Mouse (Mus musculus) MEL (cell line): ENCODE measurements around the gene Ccdc91. TPM values are rescaled to one million over a fixed set of nuclear protein-coding genes. Genes with fewer than 3 reads are reported as not detected.

Experiments used
- DNase-seq: peaks from one replicate; pipeline ENCODE4 v3.0.0; 2011; ENCODE audit warnings: low read depth, low spot score
- H3K27ac ChIP-seq: 2 replicates; pipeline ENCODE4 v1.5.1; 2012; ENCODE audit warnings: low read depth, mild to moderate bottlenecking, control low read depth, low read length, moderate library complexity; ENCODE audit not compliant: control insufficient read depth
- H3K27me3 ChIP-seq, 2 experiments: fragments of 150-350 bp in 1 of 2; sonication (generic) in 1 of 2; 2 replicates each; pipeline ENCODE4 v1.6.1; 2012; ENCODE audit warnings: low read length in 2 of 2, mild to moderate bottlenecking in 2 of 2, improper control_type of control experiment in 1 of 2, moderate library complexity in 1 of 2; ENCODE audit not compliant: insufficient read depth in 2 of 2, control insufficient read depth in 1 of 2
- H3K36me3 ChIP-seq, 2 experiments: 2 replicates each; pipeline ENCODE4 v1.6.1; 2012 to 2014; ENCODE audit warnings: low read length in 2 of 2, improper control_type of control experiment in 1 of 2, inconsistent platforms in 1 of 2, mild to moderate bottlenecking in 1 of 2; ENCODE audit not compliant: insufficient read depth in 2 of 2, control insufficient read depth in 1 of 2
- H3K4me1 ChIP-seq, 2 experiments: fragments of 150-350 bp in 1 of 2; sonication (generic) in 1 of 2; 2 replicates each; pipeline ENCODE4 v1.6.1; 2012; ENCODE audit warnings: low read length in 2 of 2, improper control_type of control experiment in 1 of 2, mild to moderate bottlenecking in 1 of 2; ENCODE audit not compliant: insufficient read depth in 2 of 2, control insufficient read depth in 1 of 2
- H3K4me3 ChIP-seq, 2 experiments: fragments of 150-350 bp in 1 of 2; sonication (generic) in 1 of 2; 2 replicates each; pipeline ENCODE4 v1.5.1; 2012; ENCODE audit warnings: low read depth in 2 of 2, low read length in 2 of 2, mild to moderate bottlenecking in 2 of 2, moderate library complexity in 2 of 2, control low read depth in 1 of 2, improper control_type of control experiment in 1 of 2; ENCODE audit not compliant: control insufficient read depth in 1 of 2, insufficient read depth in 1 of 2
- H3K79me2 ChIP-seq: 2 replicates; pipeline ENCODE4 v1.6.1; 2012; ENCODE audit warnings: mild to moderate bottlenecking, low read length, moderate library complexity; ENCODE audit not compliant: control insufficient read depth, poor library complexity, insufficient read depth
- H3K9ac ChIP-seq: 2 replicates; pipeline ENCODE4 v1.6.1; 2012; ENCODE audit warnings: low read depth, mild to moderate bottlenecking, control low read depth, low read length, moderate library complexity; ENCODE audit not compliant: control insufficient read depth, poor library complexity, severe bottlenecking
- H3K9me3 ChIP-seq: fragments of 150-350 bp; sonication (generic); replicated peaks from 2 replicates; pipeline ENCODE4 v1.6.1; 2012; ENCODE audit warnings: mild to moderate bottlenecking, low read length, improper control_type of control experiment, moderate library complexity; ENCODE audit not compliant: insufficient read depth
- BHLHE40 ChIP-seq: IDR thresholded peaks from 2 replicates; pipeline ENCODE4 v1.6.1; 2012; ENCODE audit warnings: low read depth, mild to moderate bottlenecking, inconsistent platforms, low read length, improper control_type of control experiment, borderline replicate concordance
- CHD1 ChIP-seq: IDR thresholded peaks from 2 replicates; pipeline ENCODE4 v1.6.1; 2012; ENCODE audit warnings: low read depth, mild to moderate bottlenecking, inconsistent platforms, low read length, improper control_type of control experiment
- CHD2 ChIP-seq: IDR thresholded peaks from 2 replicates; pipeline ENCODE4 v1.6.1; 2011; ENCODE audit warnings: low read length, improper control_type of control experiment
- ELF1 ChIP-seq: IDR thresholded peaks from 2 replicates; pipeline ENCODE4 v1.6.1; 2014; ENCODE audit warnings: low read depth, mild to moderate bottlenecking, inconsistent platforms, low read length, improper control_type of control experiment, moderate library complexity
- EP300 ChIP-seq, 2 experiments: IDR thresholded peaks; 2 replicates each; pipeline ENCODE4 v1.6.1; 2011; ENCODE audit warnings: improper control_type of control experiment in 2 of 2, low read length in 2 of 2, low read depth in 1 of 2, mild to moderate bottlenecking in 1 of 2
- ETS1 ChIP-seq: IDR thresholded peaks from 2 replicates; pipeline ENCODE4 v1.6.1; 2012; ENCODE audit warnings: low read depth, mild to moderate bottlenecking, inconsistent platforms, low read length, improper control_type of control experiment, moderate library complexity
- GABPA ChIP-seq: IDR thresholded peaks from 2 replicates; pipeline ENCODE4 v1.6.1; 2012; ENCODE audit warnings: low read depth, mild to moderate bottlenecking, inconsistent platforms, low read length, improper control_type of control experiment, moderate library complexity
- GATA1 ChIP-seq: IDR thresholded peaks from 2 replicates; pipeline ENCODE4 v1.6.1; 2011; ENCODE audit warnings: low read depth, low read length, improper control_type of control experiment
- MAFK ChIP-seq: IDR thresholded peaks from 2 replicates; pipeline ENCODE4 v1.6.1; 2011; ENCODE audit warnings: low read depth, mild to moderate bottlenecking, low read length, improper control_type of control experiment, borderline replicate concordance
- MAX ChIP-seq: IDR thresholded peaks from 2 replicates; pipeline ENCODE4 v1.6.1; 2011; ENCODE audit warnings: low read length, improper control_type of control experiment
- MXI1 ChIP-seq: IDR thresholded peaks from 2 replicates; pipeline ENCODE4 v1.6.1; 2011; ENCODE audit warnings: mild to moderate bottlenecking, low read depth, low read length, improper control_type of control experiment
- MYB ChIP-seq: IDR thresholded peaks from 2 replicates; pipeline ENCODE4 v1.6.1; 2011; ENCODE audit warnings: mild to moderate bottlenecking, low read depth, low read length, improper control_type of control experiment
- MYC ChIP-seq: IDR thresholded peaks from 2 replicates; pipeline ENCODE4 v1.6.1; 2011; ENCODE audit warnings: low read depth, mild to moderate bottlenecking, low read length, improper control_type of control experiment, moderate library complexity
- NELFE ChIP-seq: IDR thresholded peaks from 2 replicates; pipeline ENCODE4 v1.6.1; 2011; ENCODE audit warnings: low read depth, low read length, improper control_type of control experiment
- NRF1 ChIP-seq: IDR thresholded peaks from 2 replicates; pipeline ENCODE4 v1.6.1; 2014; ENCODE audit warnings: low read depth, mild to moderate bottlenecking, inconsistent platforms, low read length, improper control_type of control experiment, moderate library complexity; ENCODE audit not compliant: poor library complexity, insufficient read depth, severe bottlenecking
- POLR2AphosphoS2 ChIP-seq: IDR thresholded peaks from 2 replicates; pipeline ENCODE4 v1.6.1; 2011; ENCODE audit warnings: low read length, improper control_type of control experiment
- RCOR1 ChIP-seq: IDR thresholded peaks from 2 replicates; pipeline ENCODE4 v1.6.1; 2012; ENCODE audit warnings: low read depth, mild to moderate bottlenecking, inconsistent platforms, low read length, improper control_type of control experiment
- SIN3A ChIP-seq: IDR thresholded peaks from 2 replicates; pipeline ENCODE4 v1.6.1; 2012; ENCODE audit warnings: low read length, improper control_type of control experiment, inconsistent platforms
- SMC3 ChIP-seq: IDR thresholded peaks from 2 replicates; pipeline ENCODE4 v1.6.1; 2011; ENCODE audit warnings: low read depth, low read length, improper control_type of control experiment
- TAL1 ChIP-seq: IDR thresholded peaks from 2 replicates; pipeline ENCODE4 v1.6.1; 2012; ENCODE audit warnings: mild to moderate bottlenecking, inconsistent platforms, low read length, moderate library complexity, mixed read lengths
- TBP ChIP-seq: IDR thresholded peaks from 2 replicates; pipeline ENCODE4 v1.8.0; 2011; ENCODE audit warnings: low read depth, low read length, improper control_type of control experiment
- USF2 ChIP-seq, 2 experiments: IDR thresholded peaks; 2 replicates each; pipeline ENCODE4 v1.6.1; 2011 to 2012; ENCODE audit warnings: improper control_type of control experiment in 2 of 2, low read length in 2 of 2, borderline replicate concordance in 1 of 2, inconsistent platforms in 1 of 2, low read depth in 1 of 2, mild to moderate bottlenecking in 1 of 2; ENCODE audit not compliant: insufficient read depth in 1 of 2
- ZC3H11A ChIP-seq: IDR thresholded peaks from 2 replicates; pipeline ENCODE4 v1.6.1; 2012; ENCODE audit warnings: low read depth, mild to moderate bottlenecking, inconsistent platforms, low read length, improper control_type of control experiment
- ZKSCAN1 ChIP-seq: IDR thresholded peaks from 2 replicates; pipeline ENCODE4 v1.6.1; 2012; ENCODE audit warnings: low read depth, mild to moderate bottlenecking, inconsistent platforms, low read length, improper control_type of control experiment, moderate library complexity
- polyA plus RNA-seq, 2 experiments: library from polyadenylated mRNA; stranded (reverse) in 1 of 2; unstranded in 1 of 2; fragments of >175 nt in 1 of 2; fragments of >200 nt in 1 of 2; gene quantifications; 2 replicates each; pipeline versions ENCODE4 v1.2.1 to v1.2.4; 2012; ENCODE audit warnings: low replicate concordance in 2 of 2, low read depth in 1 of 2; ENCODE audit not compliant: insufficient read length in 2 of 2, insufficient read depth in 1 of 2, missing spikeins in 1 of 2
- total RNA-seq: library from RNA; depleted of rRNA; stranded (reverse); fragments of 300-350 nt; gene quantifications from 2 replicates; pipeline ENCODE4 v1.2.3, GENCODE M21; 2012

Gene Ccdc91
- total and polyA plus RNA-seq, 3 experiments = not detected

DNA sequence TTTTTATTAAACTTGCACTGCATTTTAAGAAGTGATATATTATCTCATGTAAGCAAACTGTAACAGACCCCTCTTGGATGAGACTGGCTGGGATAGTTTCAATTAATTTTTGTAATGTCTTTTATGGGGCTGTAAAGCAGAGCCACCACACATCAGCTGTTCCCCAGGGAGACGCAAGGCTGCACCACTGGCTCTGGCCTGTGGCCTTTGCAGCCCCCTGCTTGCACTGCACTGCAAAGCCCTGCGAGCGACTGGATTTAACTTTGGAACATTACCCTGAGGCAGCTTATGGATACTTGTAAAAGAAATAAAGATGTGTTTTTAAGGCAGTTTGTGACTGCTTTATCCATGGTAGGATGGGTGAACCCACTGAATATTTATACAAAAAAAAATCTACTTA, 112.0 kb downstream of the Ccdc91 start:
- no peak overlapping the region for H3K4me3 ChIP-seq
- no peaks in the 10 kb centered on the region for H3K9me3 ChIP-seq
- no peaks in the 10 kb centered on the region for H3K27me3 ChIP-seq
- H3K27ac ChIP-seq = no peak overlapping the region
- no peak overlapping the region for H3K9ac ChIP-seq
- H3K4me1 ChIP-seq = no peaks in the 10 kb centered on the region
- H3K36me3 ChIP-seq = no peaks in the 10 kb centered on the region
- DNase-seq = no peak
- TF ChIP-seq EP300 (IDR thresholded peaks at IDR 0.05; ENCODE audit: low read depth in 1 of 2, low read length in 2 of 2) = no peak
- no peak for TF ChIP-seq MYB
- TF ChIP-seq ZKSCAN1 = no peak
- no peak for TF ChIP-seq CHD1
- TF ChIP-seq RCOR1 = no peak
- no peak for TF ChIP-seq SMC3
- no peak for TF ChIP-seq MXI1
- TF ChIP-seq ZC3H11A = no peak
- H3K79me2 ChIP-seq = no peaks in the 10 kb centered on the region

DNA sequence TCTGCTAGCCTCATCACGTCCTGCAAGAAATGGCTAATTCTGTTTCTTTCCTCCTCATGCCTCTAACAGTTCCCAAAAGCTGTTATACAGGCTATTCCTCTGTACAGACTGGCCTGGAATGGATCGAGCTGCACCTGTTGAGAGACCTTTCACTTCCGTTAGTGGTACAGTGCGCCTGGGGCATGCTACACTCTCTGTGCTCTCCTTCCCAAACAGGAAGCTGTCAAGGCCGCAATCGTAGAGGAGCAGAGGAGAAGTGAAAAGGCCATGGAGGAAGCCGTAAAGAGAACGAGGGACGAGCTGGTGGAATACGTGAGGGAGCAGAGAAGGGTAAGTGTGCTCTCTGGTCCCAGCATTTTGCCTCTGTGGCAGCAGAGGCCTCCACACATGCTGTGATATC, 131.0 kb downstream of the Ccdc91 start:
- Histone ChIP-seq H3K4me3 (no peak overlapping the region), H3K27me3 (no peaks in the 10 kb centered on the region), H3K36me3 (no peaks in the 10 kb centered on the region), H3K9ac (no peak overlapping the region), H3K79me2 (no peaks in the 10 kb centered on the region), H3K27ac (no peak overlapping the region), H3K9me3 (no peaks in the 10 kb centered on the region), H3K4me1 (no peaks in the 10 kb centered on the region)
- TF ChIP-seq NELFE = no peak
- TF ChIP-seq TAL1 = no peak
- no peak for TF ChIP-seq BHLHE40
- no peak for DNase-seq

DNA sequence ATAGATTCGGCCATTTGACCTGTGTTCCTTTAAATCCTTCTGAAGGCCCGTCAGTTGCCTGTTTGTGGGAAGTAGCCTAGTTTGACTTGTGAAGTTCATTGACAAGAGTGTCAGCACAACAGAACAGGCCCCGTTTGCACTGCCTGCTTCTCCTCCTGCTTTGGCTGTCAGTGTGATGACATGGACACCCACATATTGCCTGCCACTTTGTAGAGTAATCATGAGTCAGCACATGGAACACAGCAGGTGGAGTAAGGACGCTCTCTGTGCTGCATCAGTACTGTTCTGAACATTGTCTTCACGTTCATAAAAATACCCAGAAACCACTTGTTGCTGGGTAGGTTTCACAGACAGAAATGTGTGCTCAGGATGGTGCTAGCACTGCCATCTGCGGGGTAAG, 132.0 kb downstream of the Ccdc91 start:
- Histone ChIP-seq H3K9me3 (no peaks in the 10 kb centered on the region), H3K9ac (no peak overlapping the region), H3K4me1 (no peaks in the 10 kb centered on the region), H3K4me3 (no peak overlapping the region), H3K36me3 (no peaks in the 10 kb centered on the region), H3K79me2 (no peaks in the 10 kb centered on the region), H3K27ac (no peak overlapping the region), H3K27me3 (no peaks in the 10 kb centered on the region)
- DNase-seq = no peak
- TF ChIP-seq MYC = no peak
- TF ChIP-seq NELFE = no peak
- no peak for TF ChIP-seq ETS1
- TF ChIP-seq NRF1 = no peak
- TF ChIP-seq POLR2AphosphoS2 = no peak
- no peak for TF ChIP-seq CHD2
- TF ChIP-seq ELF1 = no peak
- TF ChIP-seq MAFK = no peak
- no peak for TF ChIP-seq USF2 (IDR thresholded peaks at IDR 0.05; ENCODE audit: borderline replicate concordance in 1 of 2, insufficient read depth in 1 of 2, low read depth in 1 of 2, low read length in 2 of 2)
- TF ChIP-seq CHD1 = no peak
- no peak for TF ChIP-seq SIN3A
- TF ChIP-seq GATA1 = no peak
- TF ChIP-seq MAX = no peak
- no peak for TF ChIP-seq GABPA
- TF ChIP-seq TBP = no peak
- no peak for TF ChIP-seq SMC3
